Mouse (Mus musculus) urinary bladder, postnatal 4 days (tissue): ENCODE data around the gene Zfp184.

ENCODE experiments used
- DNase-seq, 2 experiments: peaks; one replicate each; pipeline ENCODE4 v3.0.0; 2021 to 2022; ENCODE audit warnings: low spot score in 2 of 2

The Zfp184 gene

GRCm38 (mm10) chr13:21920681-21921233 lies 24.1 kb upstream of the Zfp184 start:
- DNase-seq, result no peak

GRCm38 (mm10) chr13:21923417-21923816 lies 21.5 kb upstream of the Zfp184 start:
- no peak for DNase-seq

GRCm38 (mm10) chr13:21924734-21925335 lies 20.1 kb upstream of the Zfp184 start:
- DNase-seq, result no peak

- no peak for DNase-seq
These were observed 13.9 kb upstream of the Zfp184 start for GRCm38 (mm10) chr13:21930981-21931380.

- no peak for DNase-seq
These were observed 13.2 kb upstream of the Zfp184 start for GRCm38 (mm10) chr13:21931740-21932139.

- no peak for DNase-seq
These were observed 11.0 kb upstream of the Zfp184 start for GRCm38 (mm10) chr13:21933626-21934548.

GRCm38 (mm10) chr13:21934982-21935791 lies 9.7 kb upstream of the Zfp184 start:
- peak in 1 of 2 experiments; percentile 44 for DNase-seq

GRCm38 (mm10) chr13:21935833-21936232 lies 9.1 kb upstream of the Zfp184 start:
- no peak for DNase-seq

- no peak for DNase-seq
These were observed 7.9 kb upstream of the Zfp184 start for GRCm38 (mm10) chr13:21936968-21937367.

- peak; percentile 80 to 85 for DNase-seq
These were observed 4.7 kb upstream of the Zfp184 start for GRCm38 (mm10) chr13:21940213-21940612.

GRCm38 (mm10) chr13:21940811-21941321 lies 4.0 kb upstream of the Zfp184 start:
- peak; percentile 67 to 74 for DNase-seq

GRCm38 (mm10) chr13:21943644-21944043 lies 1.2 kb upstream of the Zfp184 start:
- no peak for DNase-seq

GRCm38 (mm10) chr13:21944592-21944925 lies 335 bp upstream of the Zfp184 start:
- no peak for DNase-seq

- DNase-seq, result no peak
These were observed 24.4 kb downstream of the Zfp184 start for GRCm38 (mm10) chr13:21969269-21969668.

- DNase-seq, result no peak
These were observed 24.9 kb downstream of the Zfp184 start for GRCm38 (mm10) chr13:21969816-21970215.

- DNase-seq, result no peak
These were observed 26.7 kb downstream of the Zfp184 start for GRCm38 (mm10) chr13:21971641-21972040.

GRCm38 (mm10) chr13:21974221-21974725 lies 29.4 kb downstream of the Zfp184 start:
- peak; percentile 82 to 88 for DNase-seq

GRCm38 (mm10) chr13:21974726-21975473 lies 30.0 kb downstream of the Zfp184 start:
- DNase-seq, result peak in 1 of 2 experiments; percentile 44

GRCm38 (mm10) chr13:21980981-21981802 lies 36.3 kb downstream of the Zfp184 start, which contains the start of gene Pom121l2:
Gene Pom121l2, plus strand, starts transcription at chr13:21981194.
- peak; percentile 61 to 73 for DNase-seq

GRCm38 (mm10) chr13:21981803-21982193 lies 36.9 kb downstream of the Zfp184 start:
- DNase-seq, result no peak
